Mouse (Mus musculus) intestine, embryonic 14.5 days (tissue): ENCODE results near the gene Ncbp1. TPM values are rescaled to one million over a fixed set of nuclear protein-coding genes. Genes with fewer than 3 reads are reported as not detected.

Experiments used
- ATAC-seq: fragments of 200-750 bp; cut with Nextera tagmentation; replicated peaks from 2 replicates; pipeline ENCODE4 v1.8.0; 2017; ENCODE audit warnings: low read depth, moderate number of reproducible peaks, moderate TSS enrichment, moderate library complexity; ENCODE audit not compliant: low FRiP score, low TSS enrichment
- DNase-seq: peaks from one replicate; pipeline ENCODE4 v3.0.0-alpha.2; 2018; ENCODE audit warnings: low spot score
- H3K27ac ChIP-seq: fragments of 300-500 bp; sonication (generic); 2 replicates; pipeline ENCODE4 v1.5.1; 2014; ENCODE audit warnings: low read depth, mild to moderate bottlenecking, control low read depth
- H3K27me3 ChIP-seq: fragments of 300-500 bp; sonication (generic); replicated peaks from 2 replicates; pipeline ENCODE4 v1.6.1; 2014; ENCODE audit warnings: low read length, control low read depth; ENCODE audit not compliant: control insufficient read depth, insufficient read depth
- H3K36me3 ChIP-seq: fragments of 300-500 bp; sonication (generic); 2 replicates; pipeline ENCODE4 v1.6.1; 2014; ENCODE audit warnings: low read length, control low read depth; ENCODE audit not compliant: control insufficient read depth, insufficient read depth
- H3K4me1 ChIP-seq: fragments of 300-500 bp; sonication (generic); replicated peaks from 2 replicates; pipeline ENCODE4 v1.6.1; 2014; ENCODE audit warnings: low read length, control low read depth, mixed read lengths; ENCODE audit not compliant: control insufficient read depth, insufficient read depth
- H3K4me2 ChIP-seq: fragments of 300-500 bp; sonication (generic); 2 replicates; pipeline ENCODE4 v1.6.1; 2014; ENCODE audit warnings: low read length
- H3K4me3 ChIP-seq: fragments of 300-500 bp; sonication (generic); 2 replicates; pipeline ENCODE4 v1.5.1; 2014; ENCODE audit warnings: low read depth, low read length, control low read depth, mixed read lengths
- H3K9ac ChIP-seq: fragments of 300-500 bp; sonication (generic); 2 replicates; pipeline ENCODE4 v1.6.1; 2014; ENCODE audit warnings: mild to moderate bottlenecking, low read length
- H3K9me3 ChIP-seq: fragments of 300-500 bp; sonication (generic); 2 replicates; pipeline ENCODE4 v1.6.1; 2016; ENCODE audit warnings: low read length, control low read depth; ENCODE audit not compliant: control insufficient read depth
- WGBS: fragments of 180-500 bp; shearing (Covaris S2); extraction: QIAGEN DNeasy Blood & Tissue Kit; methylation state at CpG from one replicate; pipeline ENCODE4 v1.1.7; 2014; 5-methylcytosine and 5-hydroxymethylcytosine counted together
- polyA plus RNA-seq: library from polyadenylated mRNA; unstranded; fragments of >200 nt; fragmentation: Nextera tagmentation; extraction: Ambion mirVana; gene quantifications from 2 replicates; pipeline ENCODE4 v1.2.1, GENCODE M21; 2014

Gene Ncbp1
- polyA plus RNA-seq, 1 experiment from 2014 or later = 77.6 TPM

DNA sequence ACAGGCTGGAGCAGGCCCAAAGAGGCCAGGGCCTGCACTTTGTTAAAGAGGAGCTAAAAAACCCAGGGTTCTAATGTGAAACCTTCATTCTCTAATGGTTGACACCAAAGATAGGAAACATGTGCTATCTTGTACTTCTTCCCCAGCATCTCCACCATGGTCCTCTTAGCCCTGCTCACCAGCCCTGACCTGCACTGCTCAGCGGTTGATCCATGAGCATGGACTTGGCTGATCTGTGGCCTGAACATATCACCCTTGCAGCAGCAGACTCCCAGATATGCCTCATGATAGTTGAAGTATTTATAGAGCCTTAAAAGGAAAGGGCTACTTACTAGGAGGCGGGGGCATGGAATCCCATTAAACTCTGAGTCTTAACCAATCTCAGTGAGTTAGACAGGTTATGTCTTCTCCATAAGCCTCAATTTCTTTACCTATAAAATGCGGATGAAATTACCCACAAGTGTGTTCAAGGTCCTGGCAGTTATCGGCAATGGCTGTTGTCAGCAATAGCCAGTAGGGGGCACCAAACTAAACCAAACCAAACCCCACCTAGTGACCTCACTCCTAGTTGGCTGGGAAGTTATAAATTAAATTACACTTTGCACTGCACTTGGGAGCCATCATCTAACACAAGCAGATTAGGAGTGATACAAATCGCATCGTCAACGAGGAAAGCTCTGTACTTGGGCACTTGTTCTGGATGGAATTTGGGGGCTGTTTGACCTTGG lies 63.6 kb downstream of the Ncbp1 start:
- no peak overlapping the region for H3K27ac ChIP-seq
- H3K9me3 ChIP-seq = no peaks in the 10 kb centered on the region
- DNase-seq (peak; percentile 82), ATAC-seq (peak; percentile 49; the same call in 1 of the 2 replicates)
- H3K4me2 ChIP-seq = peak overlapping the region; percentile 44
- H3K36me3 ChIP-seq = no peaks in the 10 kb centered on the region
- peak overlapping the region; percentile 13 for H3K4me3 ChIP-seq
- H3K27me3 ChIP-seq = peaks cover 21% of the 10 kb centered on the region; the same call in 1 of the 2 replicates
- 6% methylated on average over 7 of the region's 7 CpGs for WGBS
- no peak overlapping the region for H3K9ac ChIP-seq
- H3K4me1 ChIP-seq = 0 out of 2 replicates have a peak, but pooled peaks cover 4% of the 10 kb centered on the region

DNA sequence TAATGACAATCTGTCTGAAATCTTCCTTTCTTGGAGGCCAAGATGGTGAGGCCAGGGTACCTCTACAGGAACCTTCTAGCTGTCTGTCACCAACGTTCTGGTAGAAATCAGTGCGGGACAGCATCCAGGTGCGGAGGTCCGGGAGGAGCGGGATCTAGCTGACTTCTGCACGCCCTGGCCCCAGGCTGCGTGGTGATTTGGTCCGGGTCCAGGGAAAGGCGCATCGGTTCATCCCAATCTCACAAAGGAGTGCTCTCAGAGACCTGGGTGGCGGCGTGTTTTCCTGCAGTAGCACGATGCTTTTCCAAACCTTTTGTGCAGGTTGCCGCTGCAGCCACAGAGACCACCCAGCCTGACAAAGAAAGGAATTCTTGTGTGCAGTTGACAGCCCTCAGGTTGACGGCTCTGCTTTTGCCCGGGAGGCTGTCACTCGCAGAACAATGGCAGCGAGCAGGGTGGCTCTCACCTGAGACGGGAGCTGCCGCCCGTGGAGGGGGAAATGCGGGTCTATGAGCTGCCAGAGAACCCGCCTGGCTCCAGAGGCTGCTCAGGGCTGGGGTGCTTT lies 64.2 kb downstream of the Ncbp1 start:
- WGBS = 8% methylated on average over 23 of the region's 23 CpGs
- ATAC-seq (peak; percentile 33; the same call in 1 of the 2 replicates), DNase-seq (peak; percentile 61)
- H3K4me1 ChIP-seq = 0 out of 2 replicates have a peak, but pooled peaks cover 4% of the 10 kb centered on the region
- H3K4me3 ChIP-seq = peak overlapping the region; percentile 13
- peaks cover 21% of the 10 kb centered on the region; the same call in 1 of the 2 replicates for H3K27me3 ChIP-seq
- H3K36me3 ChIP-seq = no peaks in the 10 kb centered on the region
- 0 out of 2 replicates have a peak overlapping the region, but pooled peaks have one; percentile 10 for H3K9ac ChIP-seq
- no peak overlapping the region for H3K27ac ChIP-seq
- peak overlapping the region; percentile 44 for H3K4me2 ChIP-seq
- H3K9me3 ChIP-seq = no peaks in the 10 kb centered on the region

DNA sequence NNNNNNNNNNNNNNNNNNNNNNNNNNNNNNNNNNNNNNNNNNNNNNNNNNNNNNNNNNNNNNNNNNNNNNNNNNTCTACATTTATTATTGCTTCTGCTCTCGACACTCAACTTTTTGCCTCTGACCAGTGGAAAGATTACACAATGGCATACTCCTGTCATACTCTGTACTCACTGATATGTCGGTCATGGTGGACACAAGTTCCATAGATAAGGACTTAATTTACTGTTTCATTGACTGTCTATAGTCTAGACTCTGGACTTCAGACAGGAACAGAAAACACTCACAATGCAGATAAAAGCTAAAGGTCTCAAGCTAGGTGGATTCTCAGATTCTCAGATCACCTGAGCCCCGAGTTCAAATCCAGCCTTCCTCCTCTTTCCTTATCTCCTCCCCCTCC lies 82.7 kb downstream of the Ncbp1 start:
- Histone ChIP-seq H3K9me3 (no peaks in the 10 kb centered on the region), H3K36me3 (no peaks in the 10 kb centered on the region), H3K27me3 (no peaks in the 10 kb centered on the region), H3K4me1 (no peaks in the 10 kb centered on the region), H3K4me3 (no peak overlapping the region), H3K4me2 (no peak overlapping the region), H3K9ac (no peak overlapping the region), H3K27ac (no peak overlapping the region)
- ATAC-seq (no peak), DNase-seq (no peak)
- 87% methylated on average over 3 of the region's 3 CpGs for WGBS

Other genes with a start within 250 kb of the Ncbp1 start
- gene Ccdc180, start 248.3 kb upstream of the Ncbp1 start, polyA plus RNA-seq = 0.04 TPM in 1 of 2 replicates, not detected in the other
- gene Tdrd7, start 173.3 kb upstream of the Ncbp1 start, polyA plus RNA-seq = 16.5 and 20.2 TPM in 2 replicates
- 2.5 TPM in 2 replicates for gene Tmod1, start 99.7 kb upstream of the Ncbp1 start, polyA plus RNA-seq
- gene Tstd2, start 81 bp downstream of the Ncbp1 start, polyA plus RNA-seq = 25.0 and 31.3 TPM in 2 replicates
- gene Xpa, start 57.7 kb downstream of the Ncbp1 start, polyA plus RNA-seq = 22.1 and 23.6 TPM in 2 replicates
- gene Foxe1, start 205.0 kb downstream of the Ncbp1 start, polyA plus RNA-seq = not detected in 2 replicates